Mouse (Mus musculus) heart, adult 2 months (tissue): ENCODE data around the gene Pacrg.

Experiments used
- CTCF ChIP-seq: fragments of 200-600 bp; IDR thresholded peaks from 2 replicates; pipeline ENCODE4 v1.8.1; 2022; ENCODE audit warnings: antibody characterized with exemption, mild to moderate bottlenecking, moderate library complexity
- EP300 ChIP-seq: fragments of 200-500 bp; IDR thresholded peaks from 2 replicates; pipeline ENCODE4 v1.6.1; 2011; ENCODE audit warnings: low read depth, low read length, control low read depth; ENCODE audit not compliant: insufficient read depth
- POLR2A ChIP-seq: fragments of 200-500 bp; IDR thresholded peaks from 2 replicates; pipeline ENCODE4 v1.6.1; 2011; ENCODE audit warnings: mild to moderate bottlenecking, low read depth, low read length, control low read depth; ENCODE audit not compliant: insufficient read depth

DNA sequence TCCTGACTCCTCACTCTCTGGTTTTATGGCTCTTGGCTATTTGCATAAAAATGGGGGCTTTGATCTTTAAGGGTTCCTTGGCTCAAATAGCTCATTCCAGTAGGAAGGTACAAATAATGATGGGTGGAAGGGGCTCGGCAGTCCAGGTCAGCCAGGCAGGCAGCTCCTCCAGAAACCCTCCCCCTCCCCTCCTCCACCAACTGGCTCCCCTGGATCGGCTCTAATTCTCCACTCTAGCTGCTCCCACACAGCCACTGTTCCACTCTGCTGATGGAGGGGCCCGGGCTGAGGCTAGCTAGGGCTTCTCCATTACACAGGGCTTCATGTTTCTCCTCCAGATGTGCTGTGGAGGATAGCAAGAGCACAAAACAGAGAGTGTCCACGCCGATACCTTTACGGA, 325.3 kb downstream of the Pacrg start:
- TF ChIP-seq POLR2A (no peak), CTCF (no peak), EP300 (no peak)
